Mouse (Mus musculus) layer of hippocampus, postnatal 25 days (tissue): ENCODE data around the gene Vmn2r118. TPM values are rescaled to one million over a fixed set of nuclear protein-coding genes. Genes with fewer than 3 reads are reported as not detected.

Experiments used
- DNase-seq, 2 experiments: peaks; one replicate each; pipeline ENCODE4 v3.0.0; 2022; ENCODE audit warnings: mixed read lengths in 2 of 2, low spot score in 1 of 2; ENCODE audit errors: extremely low spot score in 1 of 2
- total RNA-seq, 2 experiments: library from RNA; stranded (reverse); gene quantifications; 2 replicates each; pipeline ENCODE4 v1.2.3; 2021

The Vmn2r118 gene
- total RNA-seq: not detected

GRCm38 (mm10) chr17:55625092-55625491 lies at the start of gene Vmn2r118:
TSS of gene Vmn2r118 (minus strand) at chr17:55625192.
- no peak for DNase-seq

- no peak for DNase-seq
Measured at GRCm38 (mm10) chr17:55661099-55661498, 36.1 kb upstream of the Vmn2r118 start.

- no peak for DNase-seq
Measured at GRCm38 (mm10) chr17:55590838-55591237, 34.2 kb downstream of the Vmn2r118 start.

GRCm38 (mm10) chr17:55561774-55562173 lies 63.2 kb downstream of the Vmn2r118 start:
- DNase-seq: no peak

GRCm38 (mm10) chr17:55548476-55548875 lies 76.5 kb downstream of the Vmn2r118 start:
- DNase-seq: no peak

Other genes with a start within 250 kb of the Vmn2r118 start
- gene St6gal2, start 179.8 kb downstream of the Vmn2r118 start, total RNA-seq: 10 to 100 TPM; 17.3 to 17.4 TPM
- gene Pot1b, start 87.4 kb upstream of the Vmn2r118 start, total RNA-seq: 1 to 10 TPM; 5.4 to 6.7 TPM
- not detected for gene Adgre4, start 124.8 kb upstream of the Vmn2r118 start, total RNA-seq